Mouse (Mus musculus) cortical plate, adult 2 months (tissue): Measurements from ENCODE around the gene Efhd1. TPM values are rescaled to one million over a fixed set of nuclear protein-coding genes. Genes with fewer than 3 reads are reported as not detected.
A peak's percentile ranks its signal among the peaks of the same experiment; 100 is the strongest.

Experiments used
- H3K27ac ChIP-seq: fragments of 200-500 bp; 2 replicates; pipeline ENCODE4 v1.5.1; 2012; ENCODE audit warnings: low read length, control low read depth, inconsistent platforms; ENCODE audit not compliant: insufficient read depth
- H3K4me1 ChIP-seq: fragments of 200-500 bp; 2 replicates; pipeline ENCODE4 v1.6.1; 2011; ENCODE audit warnings: low read length; ENCODE audit not compliant: control insufficient read depth, insufficient read depth
- H3K4me3 ChIP-seq: fragments of 200-500 bp; 2 replicates; pipeline ENCODE4 v1.5.1; 2011; ENCODE audit warnings: mild to moderate bottlenecking, low read length, control low read depth; ENCODE audit not compliant: insufficient read depth
- CTCF ChIP-seq: fragments of 200-500 bp; IDR thresholded peaks from 2 replicates; pipeline ENCODE4 v1.5.1; 2011; ENCODE audit warnings: mild to moderate bottlenecking, control low read depth, low read length; ENCODE audit not compliant: insufficient read depth; ENCODE audit errors: extremely low read depth
- POLR2A ChIP-seq: fragments of 200-500 bp; IDR thresholded peaks from 2 replicates; pipeline ENCODE4 v1.6.1; 2011; ENCODE audit warnings: mild to moderate bottlenecking, low read length, control low read depth; ENCODE audit not compliant: insufficient read depth; ENCODE audit errors: extremely low read depth
- polyA plus RNA-seq: library from polyadenylated mRNA; depleted of rRNA; stranded (reverse); fragments of >200 nt; gene quantifications from 2 replicates; pipeline ENCODE4 v1.2.3, GENCODE M21; 2012

The Efhd1 gene
- polyA plus RNA-seq, 1 experiment, result 36.5 TPM

DNA sequence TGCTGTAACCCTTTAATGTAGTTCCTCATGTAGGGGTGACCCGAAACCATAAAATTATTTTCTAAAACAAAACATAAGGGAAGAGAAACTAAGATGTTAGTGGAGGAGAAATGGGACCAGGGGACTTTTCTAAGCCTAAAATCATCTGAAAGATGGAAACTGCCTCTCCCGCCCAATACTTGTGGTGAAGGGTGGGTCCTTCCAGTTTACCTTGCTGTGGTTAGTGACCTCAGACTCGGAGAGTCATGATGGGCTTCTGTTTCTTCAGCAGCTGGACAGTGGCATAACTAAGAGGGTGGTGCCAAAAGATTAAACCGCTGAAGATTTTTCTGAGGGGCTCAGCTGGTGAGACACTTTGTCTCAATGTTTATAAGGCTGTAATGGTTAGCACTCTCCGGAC is 16.1 kb downstream of the Efhd1 start:
- no peak overlapping the region for H3K27ac ChIP-seq
- no peak overlapping the region for H3K4me3 ChIP-seq
- H3K4me1 ChIP-seq, result no peaks in the 10 kb centered on the region
- TF ChIP-seq POLR2A (no peak), CTCF (no peak)

DNA sequence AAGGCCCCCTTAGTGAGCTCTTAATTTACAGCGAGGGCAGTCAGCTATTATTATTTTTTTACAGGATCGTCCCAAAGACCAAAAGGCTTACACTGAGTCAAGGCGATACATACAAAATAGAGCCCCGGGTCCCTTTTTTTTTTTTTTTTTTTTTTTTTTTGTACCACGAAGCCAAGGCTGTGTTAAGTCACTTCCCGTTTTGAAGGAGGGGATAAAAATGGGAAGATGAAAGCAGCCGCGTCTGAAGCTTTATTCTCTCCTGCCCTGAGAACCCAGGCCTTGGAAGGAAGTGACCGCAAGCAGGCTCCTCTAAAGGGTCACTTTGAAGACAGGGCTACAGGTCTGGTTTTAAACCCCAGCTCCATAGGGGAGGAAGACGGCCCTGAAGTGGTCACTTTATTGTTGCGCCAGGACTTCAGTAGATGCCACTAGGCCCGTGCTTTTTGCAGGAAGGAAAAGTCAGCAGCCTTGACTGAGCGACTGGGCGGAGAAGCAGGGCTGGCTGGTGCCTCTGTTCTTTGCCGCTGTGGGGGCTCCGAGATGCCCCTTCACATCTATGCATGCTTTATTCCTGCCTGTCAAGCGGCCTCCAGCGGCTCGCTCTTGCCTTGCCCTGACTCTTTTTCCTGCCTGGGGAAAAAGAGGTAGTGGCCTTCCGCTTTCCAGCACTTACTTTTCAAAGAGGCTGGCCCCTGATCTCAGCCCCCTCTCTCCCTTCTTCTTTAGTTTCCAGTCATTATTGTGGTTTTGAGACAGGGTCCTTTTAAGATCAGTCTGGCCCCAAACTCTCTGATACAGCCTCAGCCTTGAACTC is 17.6 kb downstream of the Efhd1 start:
- no peak overlapping the region for H3K4me3 ChIP-seq
- TF ChIP-seq POLR2A (no peak), CTCF (no peak)
- no peaks in the 10 kb centered on the region for H3K4me1 ChIP-seq
- no peak overlapping the region for H3K27ac ChIP-seq

DNA sequence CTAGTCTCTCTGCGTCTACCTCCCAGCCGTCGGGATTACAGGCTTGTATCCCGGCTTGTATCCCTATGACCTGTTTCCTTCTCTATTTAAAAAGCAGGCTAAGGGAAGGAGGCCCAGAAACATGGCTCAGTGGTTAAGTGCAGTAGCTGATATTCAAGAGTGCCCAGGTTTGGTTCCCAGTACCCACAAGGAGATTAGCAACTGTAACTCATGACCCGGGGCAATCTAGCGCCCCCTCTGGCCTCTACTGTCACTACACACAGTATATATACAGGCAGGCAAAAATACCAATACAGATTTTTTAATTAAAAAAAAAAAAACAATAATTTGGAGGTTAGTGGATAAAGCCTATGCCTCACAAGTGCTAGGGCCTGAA is 18.2 kb downstream of the Efhd1 start:
- no peak overlapping the region for H3K4me3 ChIP-seq
- H3K4me1 ChIP-seq, result no peaks in the 10 kb centered on the region
- no peak overlapping the region for H3K27ac ChIP-seq
- TF ChIP-seq CTCF (no peak), POLR2A (no peak)

DNA sequence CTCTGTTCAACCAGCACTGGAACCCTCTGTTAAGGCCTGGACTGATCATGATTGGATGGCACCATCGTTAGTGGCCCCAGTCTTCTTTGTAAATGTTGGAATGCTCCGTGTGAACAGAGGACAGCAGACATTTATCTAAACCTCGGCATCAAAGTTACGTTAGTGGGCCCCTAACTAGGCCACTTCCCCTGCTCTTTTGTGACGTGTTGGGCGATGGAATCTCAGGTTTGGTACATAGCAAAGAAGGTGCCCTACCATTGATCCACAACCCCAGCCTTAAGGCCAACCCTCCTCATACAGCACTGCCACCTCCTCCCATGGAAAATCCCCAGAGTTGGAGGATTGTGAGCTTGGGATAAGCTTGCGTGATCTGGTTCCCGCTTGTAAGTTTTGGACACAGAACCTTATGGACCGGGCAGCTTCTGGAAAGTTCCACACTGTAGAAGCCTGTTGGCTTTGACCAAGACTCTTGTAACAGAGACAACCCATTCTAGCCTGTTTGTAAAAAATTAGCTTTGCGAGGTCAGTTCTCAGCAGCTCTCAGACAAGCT is 19.3 kb downstream of the Efhd1 start:
- TF ChIP-seq POLR2A (no peak), CTCF (no peak)
- Histone ChIP-seq H3K4me3 (no peak overlapping the region), H3K27ac (no peak overlapping the region), H3K4me1 (no peaks in the 10 kb centered on the region)

DNA sequence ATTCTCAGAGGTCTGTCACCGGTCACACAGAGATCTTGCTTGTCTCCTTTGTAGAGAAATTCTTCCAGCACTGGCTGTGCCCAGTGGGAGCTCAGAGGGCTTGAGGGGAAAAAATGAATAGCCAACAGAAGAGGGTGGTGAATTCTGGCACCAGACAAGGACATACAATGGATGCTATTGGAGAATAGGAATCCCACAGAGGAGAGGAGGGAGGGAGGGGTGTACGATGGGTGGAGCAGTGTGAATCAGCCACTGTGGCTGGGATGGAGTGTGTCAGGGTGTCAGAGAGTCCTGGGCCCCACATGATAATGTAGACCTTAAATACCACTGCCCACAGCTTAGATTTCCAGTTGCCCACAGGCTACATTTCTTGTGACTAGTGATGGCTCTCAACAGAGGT is 22.9 kb downstream of the Efhd1 start:
- no peak for TF ChIP-seq POLR2A
- TF ChIP-seq CTCF, result no peak

DNA sequence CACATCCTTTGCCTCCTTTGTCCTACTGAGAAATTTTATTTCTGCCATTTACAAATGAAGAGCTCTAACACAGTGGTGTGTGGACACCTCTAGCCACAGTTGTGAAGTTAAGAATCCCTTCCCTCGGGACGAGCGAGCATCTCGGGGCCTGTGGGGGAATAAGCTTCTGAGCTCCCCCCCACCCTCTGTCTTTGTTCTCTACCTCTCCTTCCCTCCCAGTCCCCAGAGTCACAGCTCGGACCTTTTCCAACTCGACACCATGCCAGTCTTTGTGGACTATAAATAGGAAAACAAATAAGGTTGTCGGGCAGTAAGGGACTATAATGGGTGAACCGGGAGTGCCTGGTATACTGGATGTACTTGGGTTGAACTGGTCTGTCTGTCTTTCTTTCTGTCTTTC is 27.3 kb downstream of the Efhd1 start:
- H3K27ac ChIP-seq, result no peak overlapping the region
- H3K4me3 ChIP-seq, result no peak overlapping the region
- TF ChIP-seq CTCF (no peak), POLR2A (no peak)
- H3K4me1 ChIP-seq, result no peaks in the 10 kb centered on the region

More for the DNA sequence above, 22.9 kb downstream of the Efhd1 start:
- Histone ChIP-seq H3K4me1 (no peaks in the 10 kb centered on the region), H3K27ac (peak overlapping the region; percentile 79; the same call in 1 of the 2 replicates), H3K4me3 (no peak overlapping the region)

DNA sequence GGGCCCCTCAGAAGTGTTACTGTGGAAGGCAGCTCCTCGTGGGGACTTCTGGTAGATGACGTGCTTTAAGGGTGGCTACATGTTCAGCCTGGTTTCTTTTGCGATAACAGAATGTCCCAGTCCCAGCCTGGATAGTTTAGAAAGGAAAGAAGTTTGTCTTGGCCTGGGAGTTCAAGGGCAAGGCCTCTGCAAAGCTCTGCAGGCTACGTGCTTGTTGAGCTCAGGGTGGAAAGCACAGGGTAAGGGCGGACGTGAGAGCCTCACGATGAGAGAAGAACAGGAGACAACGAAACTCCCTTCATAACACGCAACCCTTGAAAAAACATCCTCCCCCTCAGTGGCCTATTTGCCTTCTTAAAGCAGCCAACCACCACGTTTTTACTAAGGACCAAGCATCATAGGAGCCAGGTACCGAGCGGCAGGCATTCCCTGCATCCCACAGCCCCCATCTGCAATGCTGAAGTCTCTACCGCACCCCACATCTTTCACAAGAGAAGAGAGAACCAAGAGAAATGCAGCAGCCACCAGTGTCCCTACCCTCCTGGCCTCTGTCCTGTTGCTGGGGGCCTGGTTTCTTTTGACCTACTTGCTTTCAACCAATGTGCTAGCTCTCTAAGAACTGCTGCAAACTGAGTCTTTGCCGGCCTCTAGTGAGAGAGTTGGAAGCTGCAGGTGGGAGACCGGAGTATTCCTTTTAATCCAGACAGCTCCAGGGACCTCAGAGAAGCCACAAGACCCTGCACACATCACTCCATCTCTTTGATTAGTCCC is 28.4 kb downstream of the Efhd1 start:
- H3K27ac ChIP-seq, result no peak overlapping the region
- H3K4me1 ChIP-seq, result no peaks in the 10 kb centered on the region
- no peak for TF ChIP-seq POLR2A
- TF ChIP-seq CTCF, result peak; percentile 77

DNA sequence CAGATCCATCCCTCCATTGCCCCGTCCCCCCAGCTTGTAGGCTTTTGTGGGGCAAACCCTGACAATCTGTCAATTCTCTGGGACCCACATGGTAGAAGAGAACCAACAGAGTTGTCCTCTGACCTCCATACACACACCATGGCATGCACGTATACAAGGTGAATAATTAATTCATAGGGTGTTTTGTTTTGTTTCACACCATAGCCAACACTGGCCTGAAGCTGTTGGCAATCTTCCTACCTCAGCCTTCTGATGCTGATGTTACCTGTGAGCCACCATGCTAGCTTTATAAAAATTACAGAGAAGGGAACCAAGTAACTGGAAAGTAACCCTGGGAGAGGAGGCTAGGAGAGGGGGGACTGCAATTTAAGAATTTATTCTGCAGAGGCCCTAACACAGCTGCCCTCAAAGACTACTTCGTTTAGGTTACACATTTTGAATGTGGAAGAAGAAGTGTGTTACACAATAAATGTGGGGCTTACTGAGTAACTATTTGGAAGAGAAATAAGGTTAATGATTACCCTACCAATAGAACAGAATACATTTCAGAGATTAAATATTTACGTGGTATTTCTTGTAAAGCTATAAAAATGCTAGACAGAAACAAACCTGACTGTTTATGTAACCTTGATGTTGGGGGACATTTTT is 30.0 kb downstream of the Efhd1 start:
- no peak for TF ChIP-seq CTCF
- TF ChIP-seq POLR2A, result no peak
- H3K4me1 ChIP-seq, result no peaks in the 10 kb centered on the region
- H3K4me3 ChIP-seq, result no peak overlapping the region
- no peak overlapping the region for H3K27ac ChIP-seq

More for the DNA sequence above, 28.4 kb downstream of the Efhd1 start:
- no peak overlapping the region for H3K4me3 ChIP-seq

DNA sequence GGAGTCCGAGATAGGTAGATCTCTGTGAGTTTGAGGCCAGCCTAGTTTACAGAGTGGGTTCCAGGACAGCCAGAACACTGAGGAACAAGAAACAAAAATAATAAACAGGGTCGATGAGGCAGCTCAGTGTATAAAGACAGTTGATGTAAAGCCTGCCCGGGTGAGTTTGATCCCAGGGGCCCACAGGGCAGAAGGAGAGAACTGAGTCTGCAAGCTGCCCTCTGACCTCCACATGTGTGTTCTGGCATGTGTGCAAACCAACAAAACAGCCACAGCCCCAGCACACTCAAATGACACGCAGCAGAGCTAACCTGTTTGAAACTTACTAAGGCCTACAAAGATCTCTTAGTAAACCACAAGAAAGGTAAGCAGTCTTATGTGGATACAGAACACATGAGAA is 30.8 kb downstream of the Efhd1 start:
- no peak for TF ChIP-seq POLR2A
- no peak for TF ChIP-seq CTCF
- Histone ChIP-seq H3K4me1 (no peaks in the 10 kb centered on the region), H3K4me3 (no peak overlapping the region), H3K27ac (no peak overlapping the region)
